Mouse (Mus musculus) embryonic fibroblast, embryonic 13.5 days (primary cell): Measurements from ENCODE around the gene Mapre3. TPM values are rescaled to one million over a fixed set of nuclear protein-coding genes. Genes with fewer than 3 reads are reported as not detected.

Experiments
- H3K27ac ChIP-seq: 2 replicates; pipeline ENCODE4 v1.5.1; 2012; ENCODE audit warnings: low read length, control low read depth, inconsistent platforms; ENCODE audit not compliant: insufficient read depth
- H3K4me1 ChIP-seq: 2 replicates; pipeline ENCODE4 v1.6.1; 2011; ENCODE audit warnings: low read length; ENCODE audit not compliant: control insufficient read depth, insufficient read depth
- H3K4me3 ChIP-seq: 2 replicates; pipeline ENCODE4 v1.5.1; 2011; ENCODE audit warnings: mild to moderate bottlenecking, control low read depth, low read length; ENCODE audit not compliant: insufficient read depth
- CTCF ChIP-seq: IDR thresholded peaks from 2 replicates; pipeline ENCODE4 v1.5.1; 2011; ENCODE audit warnings: mild to moderate bottlenecking, control low read depth, low read length, moderate library complexity, borderline replicate concordance; ENCODE audit not compliant: insufficient read depth
- POLR2A ChIP-seq: IDR thresholded peaks from 2 replicates; pipeline ENCODE4 v1.6.1; 2011; ENCODE audit warnings: low read depth, mild to moderate bottlenecking, control low read depth, low read length, moderate library complexity
- polyA plus RNA-seq: library from polyadenylated mRNA; stranded (reverse); fragments of >200 nt; gene quantifications from 2 replicates; pipeline ENCODE4 v1.2.4, GENCODE M21; 2011; ENCODE audit warnings: low read depth; ENCODE audit not compliant: missing spikeins, insufficient read length

Gene Mapre3
- polyA plus RNA-seq, 1 experiment, result 26.8 TPM

- Histone ChIP-seq H3K4me3 (peak within 1 kb of the TSS; percentile 63), H3K27ac (peak within 1 kb of the TSS; percentile 94), H3K4me1 (peaks cover 16% of the 10 kb centered on the region)
- TF ChIP-seq POLR2A (peak; percentile 93), CTCF (no peak)
Measured at GRCm38 (mm10) chr5:30913060-30913841, 98.8 kb downstream of the Mapre3 start, which contains the start of gene Emilin1. Emilin1 (plus strand) TSS chr5:30913402.

- peak overlapping the region; percentile 63 for H3K4me3 ChIP-seq
- TF ChIP-seq POLR2A (0 out of 2 replicates have a peak, but pooled peaks have one; percentile 35), CTCF (no peak)
- peaks cover 16% of the 10 kb centered on the region for H3K4me1 ChIP-seq
- peak overlapping the region; percentile 90 for H3K27ac ChIP-seq
Measured at GRCm38 (mm10) chr5:30914101-30914635, 99.7 kb downstream of the Mapre3 start.

DNA sequence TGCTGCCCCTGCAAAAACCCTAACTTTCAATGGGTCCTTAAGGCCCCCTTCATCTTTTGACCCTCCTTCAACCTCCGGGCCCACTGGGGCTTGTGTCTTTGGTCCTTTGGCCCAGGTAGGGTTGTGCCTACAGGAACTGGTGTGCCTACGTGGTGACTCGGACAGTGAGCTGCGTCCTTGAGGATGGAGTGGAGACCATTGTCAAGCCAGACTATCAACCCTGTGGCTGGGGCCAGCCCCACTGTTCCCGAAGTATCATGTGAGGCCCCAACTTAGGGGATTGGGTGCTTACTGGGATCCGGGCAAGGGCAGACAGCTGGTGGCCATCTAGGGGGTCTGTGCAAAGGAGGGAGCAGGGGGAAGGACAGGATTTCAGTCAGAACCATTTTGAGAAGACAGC lies 100.4 kb downstream of the Mapre3 start:
- TF ChIP-seq POLR2A, result no peak
- H3K4me1 ChIP-seq, result peaks cover 10% of the 10 kb centered on the region
- peak overlapping the region; percentile 63 for H3K4me3 ChIP-seq
- H3K27ac ChIP-seq, result peak overlapping the region; percentile 90

DNA sequence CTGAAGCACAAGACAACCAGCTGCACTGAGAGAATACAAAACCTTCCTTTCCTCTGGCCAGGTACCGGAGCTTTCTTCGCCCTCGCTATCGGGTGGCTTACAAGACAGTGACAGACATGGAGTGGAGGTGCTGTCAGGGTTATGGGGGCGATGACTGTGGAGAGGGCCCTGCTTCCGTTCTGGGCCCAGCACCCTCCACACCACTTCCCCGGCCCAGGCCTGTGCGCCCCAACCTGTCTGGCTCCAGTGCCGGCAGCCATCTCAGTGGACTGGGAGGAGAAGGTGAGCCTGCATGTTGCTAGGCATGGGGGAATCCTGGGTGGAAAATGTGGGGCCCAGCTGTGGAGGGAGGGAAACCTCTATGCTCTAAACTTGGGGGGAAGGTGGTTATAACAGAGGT lies 101.0 kb downstream of the Mapre3 start:
- TF ChIP-seq POLR2A (no peak), CTCF (no peak)
- Histone ChIP-seq H3K27ac (peak overlapping the region; percentile 90), H3K4me3 (peak overlapping the region; percentile 63), H3K4me1 (peaks cover 10% of the 10 kb centered on the region)

Other genes with a start within 250 kb of the Mapre3 start
- 1.3 and 1.6 TPM in 2 replicates for gene Kcnk3, start 226.5 kb upstream of the Mapre3 start, polyA plus RNA-seq
- gene Slc35f6, start 166.7 kb upstream of the Mapre3 start, polyA plus RNA-seq, result 36.9 and 41.0 TPM in 2 replicates
- 37.9 and 59.8 TPM in 2 replicates for gene Cenpa, start 147.9 kb upstream of the Mapre3 start, polyA plus RNA-seq
- gene Dpysl5, start 103.1 kb upstream of the Mapre3 start, polyA plus RNA-seq, result 0.13 TPM in 1 of 2 replicates, not detected in the other
- 102 and 122 TPM in 2 replicates for gene Tmem214, start 53.4 kb downstream of the Mapre3 start, polyA plus RNA-seq
- 7.2 and 17.0 TPM in 2 replicates for gene Agbl5, start 74.1 kb downstream of the Mapre3 start, polyA plus RNA-seq
- 335 and 354 TPM in 2 replicates for gene Ost4, start 93.1 kb downstream of the Mapre3 start, polyA plus RNA-seq
- gene Emilin1, start 98.8 kb downstream of the Mapre3 start, polyA plus RNA-seq, result 85.9 and 98.0 TPM in 2 replicates
- 11.4 and 12.4 TPM in 2 replicates for gene Khk, start 106.8 kb downstream of the Mapre3 start, polyA plus RNA-seq
- 14.4 and 16.9 TPM in 2 replicates for gene Cgref1, start 130.9 kb downstream of the Mapre3 start, polyA plus RNA-seq
- gene Preb, start 145.7 kb downstream of the Mapre3 start, polyA plus RNA-seq, result 91.6 and 95.3 TPM in 2 replicates
- not detected in 2 replicates for gene Tcf23, start 154.0 kb downstream of the Mapre3 start, polyA plus RNA-seq
- 97.2 and 110 TPM in 2 replicates for gene Atraid, start 233.7 kb downstream of the Mapre3 start, polyA plus RNA-seq
- 3.3 and 6.2 TPM in 2 replicates for gene Slc5a6, start 234.3 kb downstream of the Mapre3 start, polyA plus RNA-seq
- 32.6 and 39.5 TPM in 2 replicates for gene Cad, start 240.1 kb downstream of the Mapre3 start, polyA plus RNA-seq